Mouse (Mus musculus) hindlimb bud, embryonic 11.5 days (tissue): ENCODE data around the gene Atg10.
A peak's percentile ranks its signal among the peaks of the same experiment; 100 is the strongest.

Experiments used
- DNase-seq: peaks from one replicate; pipeline ENCODE4 v3.0.0-alpha.2; 2012; ENCODE audit warnings: low read depth, low spot score; ENCODE audit errors: extremely low spot score

The Atg10 gene

DNA sequence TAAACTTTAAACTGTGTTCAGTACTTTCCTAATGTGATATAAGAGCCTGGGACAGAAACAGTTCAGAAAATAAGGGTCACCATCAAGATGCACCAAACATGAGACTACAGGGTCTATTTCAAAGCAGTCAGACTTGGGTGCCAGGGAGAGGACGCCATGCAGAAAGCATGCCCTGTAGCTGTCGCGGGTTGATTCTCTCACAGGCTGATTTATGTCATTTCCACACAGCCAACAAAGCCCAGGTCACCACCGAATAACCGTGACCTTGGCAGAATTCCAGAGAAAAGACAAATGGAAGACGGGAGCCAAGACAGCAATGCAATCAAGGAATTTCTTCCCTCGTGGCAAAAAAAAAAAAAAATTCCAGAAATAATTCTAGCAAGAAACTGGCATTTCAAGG, 94.7 kb downstream of the Atg10 start:
- DNase-seq, result no peak

DNA sequence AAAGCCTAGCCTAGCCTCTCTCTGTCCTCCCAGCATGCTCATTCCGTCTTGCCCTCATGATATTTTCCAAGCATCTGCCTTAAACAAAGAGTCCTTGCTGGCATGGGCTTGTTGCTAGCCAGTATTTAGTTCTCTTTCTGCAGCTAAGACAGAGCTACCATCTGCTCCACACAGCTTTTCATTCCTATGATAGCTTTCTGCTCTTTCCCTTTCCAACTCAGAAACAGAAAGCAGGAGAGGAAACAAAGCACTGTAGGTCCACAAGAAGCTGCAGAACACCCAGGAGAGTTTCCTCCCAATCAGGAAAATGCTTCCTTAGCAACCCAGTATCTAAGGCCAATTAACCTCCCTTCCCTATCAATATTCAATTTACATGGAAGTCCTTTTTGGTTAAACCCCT, 95.2 kb downstream of the Atg10 start:
- DNase-seq, result no peak

DNA sequence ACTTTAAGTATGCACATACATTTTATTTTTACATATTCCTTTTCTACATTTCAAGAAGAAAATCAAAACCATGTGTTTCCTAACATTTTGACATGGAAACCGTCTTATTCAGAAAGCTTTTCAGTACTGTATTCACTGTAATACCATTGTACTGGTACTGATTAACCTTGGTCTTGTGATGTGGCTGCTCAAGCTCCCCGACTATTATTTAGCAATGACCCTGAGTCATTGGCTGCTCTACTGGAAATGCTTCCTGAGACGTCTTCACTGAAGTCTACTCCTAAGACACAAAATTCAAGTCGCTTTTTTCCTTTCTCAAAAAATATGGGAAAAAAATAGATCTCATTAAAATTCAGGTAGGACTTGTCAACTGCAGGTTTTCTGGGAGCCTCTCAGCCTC, 105.6 kb downstream of the Atg10 start:
- no peak for DNase-seq

GRCm38 (mm10) chr13:91114880-91115279, 108.9 kb downstream of the Atg10 start:
- DNase-seq, result no peak

DNA sequence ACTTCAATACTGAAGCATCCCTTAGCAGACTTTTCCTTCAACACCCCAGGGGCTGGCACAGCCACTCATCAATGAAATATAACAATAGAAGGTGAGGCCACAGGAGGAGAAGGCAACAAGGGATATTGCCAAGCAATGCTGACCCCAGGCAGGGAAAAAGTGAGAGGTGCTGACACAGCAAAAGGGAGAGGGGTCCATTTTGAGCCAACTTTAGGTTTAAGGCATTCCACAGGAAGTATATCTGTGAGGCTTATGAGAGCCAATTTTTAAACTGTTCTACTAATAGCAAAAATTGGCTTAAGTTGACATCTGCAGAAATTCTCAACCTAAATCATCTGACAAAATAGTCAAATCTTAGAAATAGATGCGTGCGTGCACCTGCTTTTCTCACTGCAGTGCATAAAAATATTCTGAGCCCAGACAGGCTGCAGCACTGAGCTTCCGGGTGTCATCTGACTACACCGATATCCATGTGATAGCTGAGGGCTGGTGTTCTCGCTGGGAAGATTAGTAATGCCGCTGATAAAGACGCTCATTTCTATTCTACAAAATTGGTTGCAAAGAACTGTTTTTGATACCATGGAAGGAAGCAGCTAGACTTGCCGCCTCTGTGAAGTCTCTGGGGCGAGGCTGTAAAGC, 116.3 kb downstream of the Atg10 start:
- no peak for DNase-seq

DNA sequence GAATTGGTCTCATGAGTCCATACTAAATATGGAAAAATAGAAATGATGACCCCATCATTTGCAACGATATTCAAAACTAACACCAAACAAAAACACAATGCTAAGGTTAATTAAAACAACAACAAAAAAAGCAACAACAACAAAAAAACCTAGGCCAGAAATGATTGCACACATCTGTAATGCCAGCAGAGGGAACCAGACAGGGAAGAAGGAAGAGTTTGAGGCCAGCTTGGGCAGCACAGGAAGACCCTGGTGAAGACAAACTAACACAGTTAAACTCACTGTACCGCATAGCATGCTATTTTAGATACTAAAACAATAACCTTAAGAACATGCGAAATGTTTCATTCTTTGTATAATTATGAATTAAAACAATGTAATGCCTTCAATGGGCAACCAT, 121.5 kb downstream of the Atg10 start:
- no peak for DNase-seq

DNA sequence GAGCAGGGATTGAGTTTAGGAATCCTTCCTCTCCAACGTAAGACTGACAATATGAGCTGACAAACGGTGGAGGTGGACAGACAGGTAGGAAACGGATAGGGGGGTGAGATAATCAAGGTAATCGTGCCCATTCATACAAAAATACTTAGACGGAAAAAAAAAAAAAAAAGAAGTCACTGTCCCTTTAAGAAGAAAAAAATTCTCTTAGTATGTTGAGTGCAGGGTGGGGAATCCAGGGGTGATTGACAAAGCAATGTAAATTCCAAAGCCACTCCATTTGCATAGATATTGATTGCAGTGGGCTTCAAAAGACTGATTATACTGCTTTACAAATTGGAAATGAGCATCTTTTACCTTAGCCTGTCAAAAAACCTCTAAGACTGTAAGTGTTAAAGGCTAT, 123.4 kb downstream of the Atg10 start:
- no peak for DNase-seq

DNA sequence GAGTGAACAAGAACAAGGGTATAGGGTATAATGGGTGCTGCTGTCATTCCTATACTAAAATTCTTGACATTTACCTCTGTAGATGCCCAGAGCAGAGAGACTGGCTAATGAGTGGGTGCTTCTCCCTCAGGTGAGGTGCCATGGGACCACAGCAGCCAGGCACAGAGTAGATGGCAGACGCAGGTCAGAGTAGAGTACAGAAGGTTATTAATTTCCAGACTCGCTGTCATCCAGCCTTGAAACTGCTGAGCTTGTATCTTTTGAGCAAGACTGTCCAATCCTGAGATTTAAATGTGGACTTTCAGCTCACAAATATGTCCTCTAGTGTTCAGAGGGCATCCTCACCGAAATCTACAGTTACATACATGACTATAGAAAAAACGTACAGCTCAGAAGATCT, 128.9 kb downstream of the Atg10 start:
- no peak for DNase-seq

DNA sequence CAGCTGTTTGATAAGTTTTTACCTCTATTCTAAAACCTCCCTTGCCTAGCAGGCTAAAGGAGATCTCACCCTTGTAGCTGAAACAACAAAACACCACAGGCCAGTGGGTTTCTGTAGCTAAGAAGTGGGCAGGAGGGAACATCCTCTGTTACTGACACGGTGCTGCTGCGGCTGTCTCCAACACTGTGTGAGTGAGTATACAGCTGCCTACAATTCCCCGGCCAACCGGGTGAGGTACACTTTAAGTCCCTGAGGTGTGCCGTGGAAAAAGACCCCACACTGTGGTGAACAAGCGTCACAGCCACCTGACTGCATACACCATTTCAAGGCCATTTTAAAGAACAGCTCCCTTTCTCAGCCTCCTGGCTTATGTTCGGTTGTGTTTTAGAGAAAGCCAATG, 129.6 kb downstream of the Atg10 start:
- no peak for DNase-seq

DNA sequence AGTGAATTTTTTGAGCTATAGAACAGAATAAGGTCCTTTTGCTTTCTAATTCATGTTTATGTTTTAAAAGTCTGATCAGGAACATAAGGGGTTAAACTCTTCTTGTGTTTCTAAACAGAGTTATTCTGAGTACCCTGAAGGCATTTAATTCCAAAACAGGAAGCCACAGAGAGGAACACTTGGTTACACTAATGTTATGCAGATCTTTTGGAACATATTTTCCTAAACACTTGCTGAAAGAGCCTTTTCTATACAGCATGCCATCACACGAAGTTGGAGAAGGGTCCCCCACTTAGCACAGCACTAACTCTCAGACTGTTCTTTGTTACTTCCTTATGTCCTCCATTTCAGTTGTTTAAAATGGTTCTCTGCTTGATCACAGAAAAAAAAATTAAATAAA, 130.2 kb downstream of the Atg10 start:
- DNase-seq, result no peak

DNA sequence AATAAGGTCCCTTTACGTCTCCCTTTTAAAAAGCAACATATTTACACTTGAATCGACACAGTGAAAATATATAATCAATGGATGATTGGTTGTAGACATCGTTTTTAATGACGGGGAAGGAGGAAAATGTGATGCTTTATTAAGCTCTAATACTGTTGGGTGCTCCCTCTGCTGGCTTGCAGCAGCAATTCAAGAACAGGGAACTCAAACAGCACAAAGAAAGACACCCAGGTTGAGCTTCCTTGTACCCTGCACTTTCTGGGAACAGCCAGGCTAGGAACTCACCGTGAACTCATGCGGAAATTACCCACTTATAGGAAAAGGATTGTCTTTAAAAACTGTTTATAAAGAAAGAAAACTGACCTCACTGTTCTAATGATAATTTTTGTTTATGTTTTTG, 130.6 kb downstream of the Atg10 start:
- no peak for DNase-seq

- DNase-seq, result no peak
Measured at GRCm38 (mm10) chr13:91091731-91092190, 132.0 kb downstream of the Atg10 start.

DNA sequence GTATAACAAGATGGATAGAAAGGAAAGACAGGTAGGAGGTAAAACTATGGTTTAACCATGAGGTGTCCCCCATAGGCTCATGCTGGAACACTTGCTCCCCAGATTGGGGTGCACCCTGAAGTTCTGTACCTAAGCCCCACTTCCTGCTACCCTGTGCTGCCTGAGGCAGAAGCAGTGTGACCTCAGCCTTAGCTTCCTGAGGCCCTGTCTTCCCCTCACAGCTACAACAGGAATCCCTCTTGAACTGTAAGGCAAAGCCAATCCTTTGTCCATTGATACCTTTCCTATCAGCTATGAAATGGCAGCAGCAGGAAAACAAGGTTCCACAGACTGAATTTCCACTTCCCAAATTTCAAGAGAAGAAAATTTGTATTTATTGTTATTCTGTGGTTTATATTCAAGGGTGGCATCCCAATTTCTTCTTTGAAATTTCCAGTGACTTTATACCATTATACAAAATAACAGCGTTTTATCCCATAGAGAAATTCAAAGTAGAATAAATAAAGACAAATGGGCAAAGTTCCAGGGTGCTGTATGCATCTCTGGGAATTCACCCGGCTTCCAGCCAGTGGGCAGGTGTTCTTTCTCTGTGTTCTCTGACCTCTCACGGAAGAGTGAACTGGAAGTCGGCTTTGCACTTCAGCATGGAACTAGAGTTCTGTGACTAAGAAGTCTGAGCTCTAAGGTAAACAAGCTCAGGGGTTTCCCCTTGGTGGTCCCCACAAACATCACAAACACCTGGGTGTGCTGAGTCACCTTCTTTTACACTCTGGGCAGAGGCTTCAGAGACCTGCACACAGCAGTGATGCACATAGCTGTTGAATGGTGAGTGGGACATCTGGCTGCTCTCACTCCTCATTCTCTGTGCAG, 132.7 kb downstream of the Atg10 start:
- no peak for DNase-seq

DNA sequence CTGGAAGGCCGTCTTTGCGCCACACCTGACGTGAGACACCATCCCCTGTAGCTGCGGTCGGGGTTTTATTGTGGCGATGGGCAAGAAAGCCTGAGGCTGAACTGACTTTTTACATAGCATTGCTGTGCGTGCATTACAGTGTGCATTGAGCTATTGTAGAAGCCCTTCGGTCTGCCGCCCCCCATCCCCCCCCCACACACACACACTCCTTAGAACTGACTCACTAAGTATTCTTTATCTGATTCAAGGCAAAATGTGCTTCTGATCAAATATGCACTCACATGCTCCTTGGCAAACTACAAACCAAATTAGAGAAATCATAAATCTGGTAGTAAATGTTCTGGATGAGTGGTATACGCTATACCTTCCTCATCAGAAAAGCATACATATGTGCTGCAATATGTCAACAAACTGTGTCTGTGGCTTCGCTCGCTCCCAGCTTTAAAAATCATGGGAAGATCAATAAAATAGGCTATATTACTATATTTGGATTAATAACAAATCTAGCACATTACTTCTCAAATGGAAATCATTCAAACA, 137.3 kb downstream of the Atg10 start:
- no peak for DNase-seq

DNA sequence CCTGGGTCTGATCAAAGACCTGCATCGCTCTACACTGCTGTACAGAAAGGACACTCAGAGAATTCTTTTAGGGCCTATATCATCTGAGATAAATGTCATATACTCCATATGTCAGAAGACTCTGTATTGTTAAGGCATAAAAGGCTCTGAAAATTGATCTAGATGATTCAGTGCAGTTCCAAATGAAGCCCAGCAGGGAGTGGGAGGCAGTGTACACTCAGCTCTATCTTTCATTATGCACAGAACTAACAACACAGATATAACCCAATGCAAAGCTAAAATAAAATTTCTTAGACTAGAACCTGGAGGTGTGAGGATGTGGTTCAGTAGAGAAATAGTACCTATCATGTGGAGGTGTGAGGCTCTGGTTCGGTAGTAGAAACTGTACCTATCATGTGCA, 151.4 kb downstream of the Atg10 start:
- DNase-seq, result no peak

DNA sequence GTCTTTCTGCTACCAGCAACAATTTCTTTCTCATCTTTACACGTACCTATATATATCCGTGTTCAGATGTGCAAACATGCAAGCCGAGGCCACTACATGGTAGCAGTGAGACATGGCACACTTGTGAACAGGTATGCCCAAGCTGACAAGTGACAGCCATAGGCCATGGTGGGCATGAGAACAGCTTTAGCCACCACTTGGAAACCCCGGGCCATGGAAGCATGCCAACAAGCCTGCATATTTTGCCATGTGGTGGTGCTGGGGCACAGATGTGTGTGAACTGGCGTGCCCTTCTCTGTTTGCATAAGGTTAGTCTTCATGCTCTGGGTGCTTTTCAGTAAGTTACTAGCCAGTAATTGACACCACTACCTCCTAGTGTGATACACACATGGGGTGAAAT, 162.9 kb downstream of the Atg10 start:
- no peak for DNase-seq

DNA sequence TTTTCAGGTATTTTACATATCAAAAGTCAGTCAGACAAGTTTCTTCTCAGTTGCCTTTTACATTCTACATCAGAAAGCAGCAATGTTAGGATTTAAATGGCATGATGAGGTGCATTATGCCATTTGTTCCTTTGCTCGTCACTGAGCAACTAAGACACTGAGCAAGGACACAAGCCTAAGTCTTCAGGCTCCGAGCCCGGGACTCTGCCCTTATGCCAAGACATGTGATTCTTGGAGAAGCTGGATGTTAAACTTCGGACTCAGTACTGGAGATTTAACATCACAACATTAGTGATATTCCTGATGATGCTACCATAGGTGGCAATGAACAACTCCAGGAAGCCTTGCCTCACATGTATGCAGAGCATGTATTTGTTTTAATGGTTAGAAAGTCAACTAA, 175.6 kb downstream of the Atg10 start:
- no peak for DNase-seq

GRCm38 (mm10) chr13:91046851-91047250, 176.9 kb downstream of the Atg10 start:
- DNase-seq, result no peak

- no peak for DNase-seq
Measured at GRCm38 (mm10) chr13:91041236-91041635, 182.5 kb downstream of the Atg10 start.

- no peak for DNase-seq
Measured at GRCm38 (mm10) chr13:91040421-91040820, 183.3 kb downstream of the Atg10 start.

GRCm38 (mm10) chr13:91039201-91039807, 184.5 kb downstream of the Atg10 start:
- peak; percentile 20 for DNase-seq

DNA sequence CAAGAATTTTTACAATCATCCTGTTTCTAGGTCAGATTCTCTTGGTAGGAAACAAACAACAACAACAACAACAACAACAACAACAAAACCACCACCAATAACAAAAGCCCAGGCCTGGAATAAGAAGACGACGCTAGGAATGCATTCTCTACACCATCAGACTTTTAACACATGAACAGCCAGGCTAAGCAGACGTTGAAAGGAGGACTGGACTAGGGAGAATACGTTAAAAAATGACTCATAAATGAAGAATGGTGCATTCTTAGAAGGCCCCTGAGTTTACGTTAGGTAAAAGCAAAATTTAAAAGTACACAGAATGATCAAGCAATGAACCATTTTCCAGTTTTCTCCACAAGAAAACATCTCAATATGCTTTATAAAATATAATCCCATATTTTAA, 185.1 kb downstream of the Atg10 start:
- DNase-seq, result no peak
